Mouse (Mus musculus) cerebral cortex, adult 2 months (tissue): Measurements from ENCODE around the gene Ift43.

ENCODE experiments used
- WGBS: fragments of 180-500 bp; shearing (Covaris S2); methylation state at CpG from one replicate; pipeline ENCODE4 v1.1.7; 2018; 5-methylcytosine and 5-hydroxymethylcytosine counted together

The Ift43 gene

DNA sequence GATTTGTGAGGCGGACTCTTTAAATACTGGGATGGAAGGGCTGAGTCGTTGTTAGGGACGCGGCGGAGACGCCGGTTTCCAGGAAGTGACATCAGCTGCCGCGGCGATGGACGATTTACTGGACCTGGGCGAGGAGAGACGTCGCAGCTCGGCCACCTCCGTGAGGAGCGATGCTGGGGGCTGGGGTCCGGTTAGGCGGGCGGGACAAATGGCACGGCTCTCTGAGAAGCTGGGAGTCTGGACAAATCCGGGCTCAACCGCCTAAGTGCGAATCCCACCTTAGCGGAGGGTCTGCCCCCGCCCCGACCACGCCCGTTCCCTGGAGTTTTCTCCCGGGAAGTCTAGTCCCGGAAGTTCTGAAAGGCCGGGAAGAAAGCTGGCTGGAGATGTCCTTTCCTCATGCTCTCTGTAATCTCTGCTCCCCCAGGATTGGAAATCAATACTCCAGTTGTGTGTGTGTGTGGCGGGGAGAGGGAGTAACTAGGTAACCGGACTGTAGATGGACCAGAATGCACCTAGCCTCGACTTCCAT is at the start of gene Ift43:
TSS of gene Ift43 (plus strand) at position 61 of the 532 bp plus-strand sequence.
- WGBS, result under 1% methylated on average over 35 of the region's 35 CpGs

- WGBS, result 83% methylated on average over 9 of the region's 9 CpGs
Observed at GRCm38 (mm10) chr12:86036368-86037166, 45.8 kb upstream of the Ift43 start.

GRCm38 (mm10) chr12:86037235-86037921 is 45.0 kb upstream of the Ift43 start:
- WGBS, result 74% methylated on average over 12 of the region's 12 CpGs

DNA sequence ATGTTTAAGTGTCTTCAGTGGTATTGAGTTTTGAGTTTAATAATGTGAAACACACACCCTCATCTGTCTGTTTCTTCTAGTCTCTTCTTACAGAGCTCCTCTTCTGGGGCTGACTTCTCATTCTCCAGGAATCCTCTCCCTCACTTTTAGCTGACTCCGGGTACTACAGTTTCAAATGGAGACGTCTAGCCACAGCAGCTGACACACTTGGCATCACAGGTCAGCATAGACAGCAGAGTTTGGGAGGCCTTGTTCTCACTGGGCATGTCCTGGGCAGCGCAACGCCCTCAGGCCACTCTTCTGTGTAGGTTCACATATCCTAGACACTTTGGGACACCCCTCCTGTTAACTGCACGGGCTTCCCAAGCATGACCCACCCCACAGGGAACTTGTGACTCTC is 43.3 kb upstream of the Ift43 start:
- 83% methylated on average over 5 of the region's 5 CpGs for WGBS

GRCm38 (mm10) chr12:86039751-86040150 is 42.6 kb upstream of the Ift43 start:
- 82% methylated on average over 6 of the region's 6 CpGs for WGBS

- WGBS, result 82% methylated on average over 5 of the region's 5 CpGs
Observed at GRCm38 (mm10) chr12:86046141-86046540, 36.2 kb upstream of the Ift43 start.

DNA sequence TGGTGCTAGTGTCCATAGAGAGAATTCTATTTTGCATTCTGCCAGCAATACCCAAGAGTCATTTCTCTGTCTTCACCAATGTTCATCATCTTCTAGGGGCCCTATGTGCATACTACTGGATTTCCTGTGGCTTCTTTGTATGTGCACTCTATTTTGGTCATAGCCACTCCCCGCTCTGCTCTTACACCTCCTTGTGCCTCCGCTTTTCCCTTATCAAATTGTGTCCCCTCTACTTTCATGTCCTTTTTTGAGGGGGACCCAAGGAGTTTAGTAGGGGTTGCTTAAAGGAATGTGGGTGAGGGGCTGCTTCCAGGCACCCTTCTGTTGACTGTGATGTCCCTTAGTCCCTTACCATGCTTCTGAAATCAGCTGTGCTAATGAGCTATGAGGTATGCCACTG is 35.6 kb upstream of the Ift43 start:
- 97% methylated on average over 2 of the region's 2 CpGs for WGBS

DNA sequence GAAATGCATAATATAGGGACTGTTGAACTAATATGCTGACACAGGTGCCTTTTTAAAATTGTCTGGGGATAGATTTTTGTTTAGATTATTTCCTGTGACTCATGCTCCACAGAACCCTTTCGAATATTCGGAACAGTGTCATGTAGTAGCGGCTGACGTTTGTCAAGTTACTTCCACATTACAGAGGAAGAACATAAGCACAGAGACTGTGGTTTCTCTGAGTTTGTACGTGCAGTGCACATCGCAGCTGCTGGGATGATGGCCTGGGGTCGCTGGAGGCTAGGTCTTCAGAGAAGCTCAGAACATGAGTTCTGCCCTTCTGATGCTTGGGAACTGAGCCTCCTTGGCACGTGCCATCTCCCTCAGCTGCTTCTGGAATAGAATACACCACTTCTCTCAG is 35.0 kb upstream of the Ift43 start:
- WGBS, result 77% methylated on average over 8 of the region's 8 CpGs

GRCm38 (mm10) chr12:86049813-86050212 is 32.5 kb upstream of the Ift43 start:
- WGBS, result 78% methylated on average over 6 of the region's 6 CpGs

DNA sequence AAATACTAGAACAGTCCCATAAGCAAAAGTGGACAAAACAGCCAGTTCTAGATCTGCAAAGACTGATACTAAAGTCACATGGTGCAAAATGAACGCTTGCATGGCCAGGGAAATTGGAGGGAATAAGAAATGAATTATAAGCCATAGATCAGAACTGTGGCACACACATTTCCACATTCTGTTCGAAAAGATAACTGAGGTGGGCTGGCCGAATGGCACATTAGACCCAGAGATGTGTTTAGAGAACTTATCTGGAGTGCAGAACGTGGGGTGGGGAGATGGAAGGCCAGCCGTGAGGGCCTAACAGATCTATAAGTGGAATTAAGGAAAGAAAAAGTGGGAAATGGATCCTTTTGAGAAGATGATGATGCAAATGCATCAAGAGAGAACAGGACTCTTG is 30.9 kb upstream of the Ift43 start:
- 93% methylated on average over 5 of the region's 5 CpGs for WGBS

DNA sequence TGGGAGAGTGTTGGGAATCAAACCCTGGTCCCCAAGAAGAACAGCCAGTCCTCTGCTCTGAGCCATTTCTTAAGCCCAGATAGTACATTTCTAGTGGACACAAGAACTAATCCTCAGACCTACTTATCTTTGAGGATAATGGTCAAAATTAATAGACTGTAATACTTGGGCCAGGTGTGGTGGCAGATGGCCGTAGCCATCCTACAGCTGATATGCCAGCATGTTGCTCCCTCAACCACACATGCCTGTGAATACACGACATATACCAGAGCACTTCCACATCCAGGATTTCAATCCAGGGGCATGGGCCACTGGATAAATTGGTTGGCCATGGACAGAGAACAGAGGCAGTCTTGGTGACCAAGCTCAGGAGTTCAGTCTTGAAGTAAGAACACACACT is 27.0 kb upstream of the Ift43 start:
- 94% methylated on average over 2 of the region's 2 CpGs for WGBS

DNA sequence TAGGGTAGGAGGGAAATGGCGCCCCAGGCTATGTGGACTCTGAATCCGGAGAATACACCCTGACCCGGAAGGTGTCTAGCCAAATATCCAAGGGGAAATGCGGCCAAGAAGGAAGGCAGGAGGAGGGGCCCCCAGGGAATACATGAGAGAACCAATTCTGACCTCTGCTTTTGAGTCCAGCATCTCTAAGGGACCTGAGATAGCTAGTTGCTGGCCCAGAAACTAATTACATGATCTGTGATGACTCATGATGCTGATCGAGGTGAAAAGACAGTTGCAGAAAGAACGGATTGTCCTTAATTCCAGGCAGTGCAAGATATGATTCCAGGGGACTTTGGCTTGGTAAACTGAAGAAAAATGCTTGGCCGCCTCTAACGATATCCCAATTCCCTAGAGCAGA is 25.4 kb upstream of the Ift43 start:
- WGBS, result 78% methylated on average over 8 of the region's 8 CpGs

- 83% methylated on average over 8 of the region's 8 CpGs for WGBS
Observed at GRCm38 (mm10) chr12:86057516-86057915, 24.8 kb upstream of the Ift43 start.

GRCm38 (mm10) chr12:86059341-86059740 is 23.0 kb upstream of the Ift43 start:
- 72% methylated on average over 6 of the region's 6 CpGs for WGBS

DNA sequence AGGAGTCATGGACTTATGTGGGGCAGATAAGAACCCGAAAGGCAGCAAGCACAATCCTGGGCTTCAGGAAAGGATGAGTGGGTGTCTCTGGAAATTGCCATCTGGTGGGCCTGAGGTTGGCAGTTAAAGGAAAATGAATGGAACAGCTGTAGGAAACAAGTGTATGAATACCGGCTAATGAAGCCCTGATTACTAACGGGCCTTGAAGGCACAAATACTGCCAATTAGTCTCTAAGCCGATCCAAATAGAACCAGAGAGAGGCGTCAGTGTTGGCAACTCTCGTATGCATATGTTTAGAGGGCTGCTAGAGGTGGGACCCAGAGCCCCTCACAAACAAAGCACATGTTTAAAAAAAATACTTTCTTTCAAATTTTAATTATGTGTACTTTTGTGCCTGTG is 10.9 kb upstream of the Ift43 start:
- WGBS, result 46% methylated on average over 6 of the region's 6 CpGs

- WGBS, result 58% methylated on average over 12 of the region's 12 CpGs
Observed at GRCm38 (mm10) chr12:86074681-86075080, 7.7 kb upstream of the Ift43 start.

DNA sequence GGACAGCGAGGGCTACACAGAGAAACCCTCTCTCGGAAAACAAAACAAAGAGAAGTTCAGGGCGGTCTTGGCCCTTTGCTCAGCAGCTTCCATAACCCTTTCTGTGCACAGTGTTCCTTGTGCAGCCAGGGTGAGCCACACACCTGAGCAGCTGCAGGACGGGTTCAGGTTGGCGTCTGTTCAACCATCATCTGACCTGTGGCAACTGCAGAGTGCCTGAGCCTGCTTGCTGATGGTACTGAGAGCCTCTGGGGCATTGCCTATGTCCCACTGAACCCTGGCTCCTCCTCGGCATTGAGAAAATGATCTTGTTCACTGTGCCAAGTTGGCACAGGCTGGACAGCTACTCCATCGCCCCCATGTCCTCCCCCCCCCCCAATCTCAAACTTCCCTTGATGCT is 7.0 kb upstream of the Ift43 start:
- WGBS, result 82% methylated on average over 7 of the region's 7 CpGs

- 10% methylated on average over 13 of the region's 13 CpGs for WGBS
Observed at GRCm38 (mm10) chr12:86076321-86076901, 5.9 kb upstream of the Ift43 start.

DNA sequence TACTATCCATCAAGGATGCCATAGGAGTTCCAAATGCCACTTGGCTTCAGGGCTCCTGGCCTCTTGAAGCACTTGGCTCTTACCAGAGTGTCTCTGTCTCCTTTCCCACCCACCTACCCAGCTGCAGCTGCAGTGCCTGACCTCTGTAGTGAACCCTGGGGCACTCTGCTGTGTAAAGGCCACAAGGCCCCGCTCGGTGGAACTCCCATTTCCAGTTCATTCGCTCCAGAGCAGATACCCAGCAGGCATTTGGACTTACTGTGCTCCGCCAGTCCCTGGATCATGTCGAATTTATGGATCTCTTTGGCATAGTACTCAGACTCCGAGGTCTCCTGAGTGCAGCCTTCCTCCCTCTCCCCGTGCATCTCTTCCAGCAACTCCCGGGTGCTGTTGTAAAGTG is 5.0 kb upstream of the Ift43 start:
- 51% methylated on average over 8 of the region's 8 CpGs for WGBS

- 39% methylated on average over 11 of the region's 11 CpGs for WGBS
Observed at GRCm38 (mm10) chr12:86077736-86078135, 4.6 kb upstream of the Ift43 start.

GRCm38 (mm10) chr12:86078176-86078552 is 4.2 kb upstream of the Ift43 start:
- WGBS, result 30% methylated on average over 9 of the region's 9 CpGs

DNA sequence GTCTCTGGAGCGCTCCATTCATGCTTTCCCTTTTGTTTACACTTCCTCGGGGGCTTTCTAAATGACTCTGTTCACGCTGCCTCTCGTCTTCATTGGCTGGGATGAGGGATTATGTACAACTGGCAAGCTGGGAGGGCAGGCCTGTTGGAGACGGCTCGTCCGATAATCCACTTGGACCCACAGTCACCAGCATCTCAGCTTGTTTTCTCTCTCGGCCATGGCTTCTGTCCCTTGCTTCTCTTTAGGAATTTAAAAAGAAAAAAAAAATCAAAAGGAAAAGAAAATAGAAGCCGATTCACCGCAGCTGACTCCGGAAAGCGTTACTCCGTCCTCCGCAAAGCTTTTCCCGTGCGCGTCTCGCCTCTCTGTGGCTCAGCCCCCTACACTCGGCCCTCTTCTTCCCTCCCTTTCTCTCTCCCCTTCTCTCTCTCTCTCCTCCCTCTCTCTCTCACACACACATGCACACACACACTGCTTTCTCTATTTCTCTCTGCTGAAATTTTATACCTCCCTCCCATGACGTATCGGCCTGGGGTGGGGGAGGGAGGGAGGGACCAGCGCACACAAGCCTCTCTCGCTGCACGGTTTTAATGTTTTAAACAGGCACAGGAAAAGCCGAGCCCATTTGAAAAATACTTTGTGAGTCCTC is 3.7 kb upstream of the Ift43 start, which contains the start of gene Tgfb3:
TSS of gene Tgfb3 (minus strand) at position 489 of the 649 bp plus-strand sequence.
- 2% methylated on average over 25 of the region's 25 CpGs for WGBS
